Mouse (Mus musculus) neural tube, embryonic 14.5 days (tissue): ENCODE measurements at regions not wholly inside any gene's neighbourhood (a gene's known extent, or its start where the extent isn't known, plus 50 kb on each side); places are given as distances from the start of the nearest gene placed in this dataset.

ENCODE experiments used
- ATAC-seq: fragments of 200-750 bp; cut with Nextera tagmentation; 2 replicates; pipeline ENCODE4 v1.8.0; 2017; ENCODE audit warnings: low read depth, mild to moderate bottlenecking, moderate TSS enrichment, moderate library complexity
- H3K27ac ChIP-seq: fragments of 300-500 bp; sonication (generic); 2 replicates; pipeline ENCODE4 v1.5.1; 2014; ENCODE audit warnings: low read depth, mild to moderate bottlenecking, control low read depth, low read length, moderate library complexity, mixed read lengths
- H3K27me3 ChIP-seq: fragments of 300-500 bp; sonication (generic); 2 replicates; pipeline ENCODE4 v1.6.1; 2014; ENCODE audit warnings: low read length; ENCODE audit not compliant: control insufficient read depth, insufficient read depth
- H3K36me3 ChIP-seq: fragments of 300-500 bp; sonication (generic); 2 replicates; pipeline ENCODE4 v1.6.1; 2014; ENCODE audit warnings: low read length, mixed read lengths; ENCODE audit not compliant: control insufficient read depth, insufficient read depth
- H3K4me1 ChIP-seq: fragments of 300-500 bp; sonication (generic); 2 replicates; pipeline ENCODE4 v1.6.1; 2014; ENCODE audit warnings: low read length; ENCODE audit not compliant: control insufficient read depth, insufficient read depth
- H3K4me2 ChIP-seq: fragments of 300-500 bp; sonication (generic); 2 replicates; pipeline ENCODE4 v1.6.1; 2014; ENCODE audit warnings: mild to moderate bottlenecking, low read depth, low read length, control low read depth
- H3K4me3 ChIP-seq: fragments of 300-500 bp; sonication (generic); 2 replicates; pipeline ENCODE4 v1.5.1; 2014; ENCODE audit warnings: low read depth, low read length, control low read depth, mixed read lengths
- H3K9ac ChIP-seq: fragments of 300-500 bp; sonication (generic); replicated peaks from 2 replicates; pipeline ENCODE4 v1.6.1; 2014; ENCODE audit warnings: low read depth, mild to moderate bottlenecking, control low read depth, low read length, mixed read lengths
- H3K9me3 ChIP-seq: fragments of 300-500 bp; sonication (generic); 2 replicates; pipeline ENCODE4 v1.6.1; 2016; ENCODE audit warnings: low read length; ENCODE audit not compliant: control insufficient read depth
- WGBS: fragments of 180-500 bp; shearing (Covaris S2); extraction: QIAGEN DNeasy Blood & Tissue Kit; methylation state at CpG from one replicate; pipeline ENCODE4 v1.1.7; 2014; 5-methylcytosine and 5-hydroxymethylcytosine counted together

- Histone ChIP-seq H3K4me1 (no peaks in the 10 kb centered on the region), H3K27me3 (no peaks in the 10 kb centered on the region), H3K4me3 (no peak overlapping the region), H3K36me3 (no peaks in the 10 kb centered on the region), H3K4me2 (no peak overlapping the region), H3K27ac (no peak overlapping the region), H3K9ac (no peak overlapping the region), H3K9me3 (no peaks in the 10 kb centered on the region)
- WGBS, result 86% methylated on average over 6 of the region's 6 CpGs
- no peak for ATAC-seq
Observed at GRCm38 (mm10) chr17:49226016-49226400, 202.2 kb upstream of the Mocs1 start.

- H3K4me1 ChIP-seq, result peaks cover 5% of the 10 kb centered on the region; the same call in 1 of the 2 replicates
- H3K4me2 ChIP-seq, result no peak overlapping the region
- H3K4me3 ChIP-seq, result no peak overlapping the region
- H3K27ac ChIP-seq, result no peak overlapping the region
- H3K36me3 ChIP-seq, result no peaks in the 10 kb centered on the region
- H3K9ac ChIP-seq, result no peak overlapping the region
- WGBS, result 14% methylated on average over 3 of the region's 3 CpGs
- no peaks in the 10 kb centered on the region for H3K27me3 ChIP-seq
- ATAC-seq, result peak; percentile 58; the same call in 1 of the 2 replicates
- no peaks in the 10 kb centered on the region for H3K9me3 ChIP-seq
Observed at GRCm38 (mm10) chr17:49231287-49231686, 196.9 kb upstream of the Mocs1 start.

GRCm38 (mm10) chr17:49240097-49240496 is 188.1 kb upstream of the Mocs1 start:
- no peaks in the 10 kb centered on the region for H3K4me1 ChIP-seq
- no peaks in the 10 kb centered on the region for H3K27me3 ChIP-seq
- no peaks in the 10 kb centered on the region for H3K9me3 ChIP-seq
- no peak overlapping the region for H3K9ac ChIP-seq
- H3K36me3 ChIP-seq, result no peaks in the 10 kb centered on the region
- H3K4me2 ChIP-seq, result no peak overlapping the region
- no peak for ATAC-seq
- H3K4me3 ChIP-seq, result no peak overlapping the region
- no peak overlapping the region for H3K27ac ChIP-seq

- Histone ChIP-seq H3K4me3 (no peak overlapping the region), H3K27me3 (no peaks in the 10 kb centered on the region), H3K36me3 (no peaks in the 10 kb centered on the region), H3K4me2 (no peak overlapping the region), H3K27ac (no peak overlapping the region), H3K9ac (no peak overlapping the region), H3K9me3 (no peaks in the 10 kb centered on the region), H3K4me1 (peaks cover 7% of the 10 kb centered on the region; the same call in 1 of the 2 replicates)
- 54% methylated on average over 2 of the region's 2 CpGs for WGBS
- ATAC-seq, result no peak
Observed at GRCm38 (mm10) chr17:49243419-49243818, 184.7 kb upstream of the Mocs1 start.

GRCm38 (mm10) chr17:49245013-49245412 is 183.1 kb upstream of the Mocs1 start:
- no peak overlapping the region for H3K4me3 ChIP-seq
- H3K27me3 ChIP-seq, result no peaks in the 10 kb centered on the region
- ATAC-seq, result no peak
- 68% methylated on average over 2 of the region's 2 CpGs for WGBS
- H3K4me1 ChIP-seq, result peaks cover 7% of the 10 kb centered on the region; the same call in 1 of the 2 replicates
- H3K4me2 ChIP-seq, result no peak overlapping the region
- H3K9me3 ChIP-seq, result no peaks in the 10 kb centered on the region
- no peak overlapping the region for H3K27ac ChIP-seq
- H3K36me3 ChIP-seq, result no peaks in the 10 kb centered on the region
- no peak overlapping the region for H3K9ac ChIP-seq

- Histone ChIP-seq H3K4me2 (peak overlapping the region; percentile 24; the same call in 1 of the 2 replicates), H3K9ac (no peak overlapping the region), H3K27ac (peak overlapping the region; percentile 48; the same call in 1 of the 2 replicates), H3K36me3 (no peaks in the 10 kb centered on the region), H3K27me3 (no peaks in the 10 kb centered on the region), H3K4me3 (no peak overlapping the region), H3K4me1 (peaks cover 14% of the 10 kb centered on the region; the same call in 1 of the 2 replicates), H3K9me3 (no peaks in the 10 kb centered on the region)
- ATAC-seq, result peak; percentile 32; the same call in 1 of the 2 replicates
- WGBS, result 26% methylated on average over 17 of the region's 17 CpGs
Observed at GRCm38 (mm10) chr17:49247215-49247614, 180.9 kb upstream of the Mocs1 start.

GRCm38 (mm10) chr17:49250726-49251537 is 177.2 kb upstream of the Mocs1 start:
- Histone ChIP-seq H3K9ac (no peak overlapping the region), H3K36me3 (no peaks in the 10 kb centered on the region), H3K4me1 (peaks cover 14% of the 10 kb centered on the region; the same call in 1 of the 2 replicates), H3K4me2 (no peak overlapping the region), H3K9me3 (no peaks in the 10 kb centered on the region), H3K27ac (0 out of 2 replicates have a peak overlapping the region, but pooled peaks have one; percentile 28), H3K27me3 (no peaks in the 10 kb centered on the region), H3K4me3 (no peak overlapping the region)
- peak; percentile 50; the same call in 1 of the 2 replicates for ATAC-seq
- 32% methylated on average over 8 of the region's 8 CpGs for WGBS

- WGBS, result 46% methylated on average over 3 of the region's 3 CpGs
- H3K27ac ChIP-seq, result no peak overlapping the region
- H3K4me3 ChIP-seq, result no peak overlapping the region
- ATAC-seq, result no peak
- H3K36me3 ChIP-seq, result no peaks in the 10 kb centered on the region
- no peaks in the 10 kb centered on the region for H3K27me3 ChIP-seq
- H3K4me1 ChIP-seq, result peaks cover 14% of the 10 kb centered on the region; the same call in 1 of the 2 replicates
- H3K4me2 ChIP-seq, result no peak overlapping the region
- no peak overlapping the region for H3K9ac ChIP-seq
- H3K9me3 ChIP-seq, result no peaks in the 10 kb centered on the region
Observed at GRCm38 (mm10) chr17:49252271-49252670, 175.9 kb upstream of the Mocs1 start.

GRCm38 (mm10) chr17:49258496-49258895 is 169.7 kb upstream of the Mocs1 start:
- Histone ChIP-seq H3K4me3 (no peak overlapping the region), H3K9ac (no peak overlapping the region), H3K27ac (no peak overlapping the region), H3K4me2 (no peak overlapping the region), H3K9me3 (no peaks in the 10 kb centered on the region), H3K36me3 (no peaks in the 10 kb centered on the region), H3K4me1 (no peaks in the 10 kb centered on the region), H3K27me3 (no peaks in the 10 kb centered on the region)
- no peak for ATAC-seq
